Mouse (Mus musculus): ENCODE measurements at regions not wholly inside any gene's neighbourhood (a gene's known extent, or its start where the extent isn't known, plus 50 kb on each side); places are given as distances from the start of the nearest gene placed in this dataset.

DNA sequence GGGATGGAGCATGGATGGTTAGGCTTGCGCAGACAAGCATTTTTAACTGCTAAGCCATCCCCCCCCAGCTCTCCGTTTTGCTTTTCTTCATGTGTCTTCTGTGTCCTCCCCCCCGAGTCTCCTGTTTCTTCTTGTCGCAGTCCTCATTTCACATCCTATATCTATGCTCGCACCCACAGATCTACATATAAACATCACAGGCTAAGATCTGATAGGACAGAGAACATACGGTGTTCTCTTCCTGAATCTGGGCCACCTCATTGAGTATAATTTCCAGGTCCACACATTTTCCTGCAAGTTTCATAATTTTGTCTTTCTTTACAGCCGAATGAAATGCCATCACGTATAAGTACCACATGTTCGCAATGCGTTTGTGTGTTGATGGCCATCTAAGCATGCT lies 168.7 kb downstream of the Zfp36l1 start:
- DNase-seq (ENCODE audit: low spot score) = no peak

DNA sequence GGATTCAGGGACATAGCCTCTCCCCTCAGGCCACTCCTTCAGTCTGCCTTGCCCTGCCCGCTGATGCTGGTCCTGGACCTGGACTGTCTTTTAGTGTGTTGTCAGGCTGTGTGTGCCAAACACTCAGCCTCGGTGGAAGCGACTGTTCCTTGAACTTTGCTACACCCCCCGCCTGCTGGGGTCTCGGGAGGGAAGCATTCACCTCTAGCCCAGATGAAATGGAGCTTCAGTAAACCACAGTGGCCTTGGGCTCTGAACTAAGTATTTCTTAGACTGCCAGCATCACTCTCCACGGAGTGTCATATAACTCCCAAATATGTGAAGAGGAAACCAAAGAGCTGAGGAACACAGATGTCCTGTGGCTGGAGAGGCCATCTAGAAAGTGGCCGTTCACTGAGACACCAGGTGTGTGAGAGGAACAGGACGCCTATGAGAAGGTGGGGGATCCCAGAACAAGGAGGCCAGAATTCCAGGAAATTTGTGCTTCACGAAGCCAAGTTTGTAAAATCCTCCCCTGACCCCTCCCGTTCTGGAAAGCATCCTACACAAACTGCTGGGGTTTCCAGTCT lies 170.2 kb downstream of the Zfp36l1 start:
- peak; percentile 59 for DNase-seq (ENCODE audit: low spot score)

DNA sequence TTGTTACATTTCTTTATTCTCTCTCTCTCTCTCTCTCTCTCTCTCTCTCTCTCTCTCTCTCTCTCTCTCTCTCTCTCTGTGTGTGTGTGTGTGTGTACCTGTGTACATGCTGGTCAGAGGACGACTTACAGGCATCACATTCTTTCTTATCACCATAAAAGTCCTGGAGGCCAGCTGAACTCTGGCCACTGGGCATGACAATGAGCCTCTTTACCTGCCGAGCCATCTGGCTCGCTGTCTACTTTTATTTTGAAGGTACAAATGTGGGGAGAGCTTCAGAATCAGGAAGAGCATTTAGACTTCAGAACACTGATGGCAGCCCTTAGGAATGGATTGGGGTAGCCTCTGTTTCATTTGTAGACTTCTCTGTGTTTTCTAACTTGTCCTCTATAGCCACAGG lies 171.0 kb downstream of the Zfp36l1 start:
- DNase-seq (ENCODE audit: low spot score) = no peak

DNA sequence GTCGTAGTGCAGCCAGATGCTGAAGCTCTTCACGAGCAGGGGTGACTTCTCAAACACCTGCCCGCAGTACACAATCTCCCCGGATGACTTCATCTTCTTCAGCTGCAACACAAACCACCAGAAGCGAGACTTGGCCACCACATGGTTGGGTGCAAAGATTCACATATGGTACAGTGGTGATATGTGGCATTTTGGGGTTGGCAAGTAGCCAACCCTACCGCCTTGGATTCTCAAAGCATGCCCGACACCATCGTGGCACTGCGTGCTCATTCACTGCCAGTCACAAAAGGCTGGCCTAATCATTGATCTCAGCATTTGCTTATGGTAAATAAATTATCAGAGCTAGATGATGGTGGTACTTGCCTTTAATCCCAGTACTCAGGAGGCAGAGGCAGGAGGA lies 173.4 kb downstream of the Zfp36l1 start:
- no peak for DNase-seq (ENCODE audit: low spot score)

DNA sequence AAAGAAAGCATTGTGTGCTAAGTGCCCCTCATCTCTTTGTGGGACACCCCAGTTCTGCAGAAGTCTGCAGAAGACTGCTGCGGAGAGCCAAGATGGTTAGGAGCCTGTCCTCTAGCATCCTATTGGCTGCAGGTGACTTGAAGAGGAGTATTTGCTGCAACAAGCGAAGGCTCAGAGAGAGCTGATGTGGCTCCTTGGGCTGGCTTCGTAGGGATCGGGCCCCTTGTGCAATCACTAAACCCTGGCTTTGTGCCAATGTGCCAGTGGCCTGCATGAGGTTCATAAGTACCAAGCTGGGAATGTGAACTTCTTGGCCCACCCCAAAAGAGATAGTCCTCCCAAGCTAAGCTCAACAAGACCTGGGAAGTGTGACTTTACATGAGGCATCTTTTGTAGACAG lies 174.9 kb downstream of the Zfp36l1 start:
- no peak for DNase-seq (ENCODE audit: low spot score)

DNA sequence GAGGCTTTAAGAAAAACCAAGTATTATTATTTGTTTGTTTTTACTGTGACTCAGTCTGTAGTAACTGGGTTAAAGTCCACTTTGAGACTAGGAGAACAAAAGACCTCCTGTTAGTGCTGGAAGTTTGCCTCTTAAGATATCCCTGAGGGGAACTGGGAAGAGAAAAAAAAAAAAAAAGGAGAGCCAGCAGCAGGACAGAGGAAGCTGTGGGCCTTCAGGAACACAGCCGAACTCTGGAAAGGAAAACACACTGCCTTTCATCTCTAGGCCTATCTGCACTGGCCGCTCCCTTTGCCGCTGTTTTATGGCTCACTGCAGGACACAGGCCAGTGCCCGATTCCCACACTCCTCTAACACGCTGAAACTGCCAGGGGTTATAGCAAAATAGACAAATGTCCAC lies 176.1 kb downstream of the Zfp36l1 start:
- peak; percentile 82 for DNase-seq (ENCODE audit: low spot score)

DNA sequence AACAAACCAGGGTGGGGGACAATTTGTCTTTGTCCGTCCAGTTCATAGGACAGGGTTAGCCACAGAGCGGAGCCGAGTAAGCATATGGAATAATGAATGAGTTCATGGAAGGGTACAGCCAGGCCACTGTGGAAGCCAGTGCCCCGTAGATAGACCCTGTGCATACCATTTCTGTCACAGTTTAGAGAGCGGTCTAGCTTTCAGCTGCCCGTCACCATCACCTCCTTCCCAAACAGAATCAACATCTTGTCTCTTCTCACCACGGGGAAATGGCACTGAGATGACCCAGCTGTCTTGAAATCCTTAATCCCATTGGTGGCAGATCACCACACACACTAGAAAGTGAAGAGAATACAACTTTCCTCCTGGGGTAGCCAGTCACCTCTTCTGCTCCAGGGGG lies 178.7 kb downstream of the Zfp36l1 start:
- DNase-seq (ENCODE audit: low spot score) = no peak

DNA sequence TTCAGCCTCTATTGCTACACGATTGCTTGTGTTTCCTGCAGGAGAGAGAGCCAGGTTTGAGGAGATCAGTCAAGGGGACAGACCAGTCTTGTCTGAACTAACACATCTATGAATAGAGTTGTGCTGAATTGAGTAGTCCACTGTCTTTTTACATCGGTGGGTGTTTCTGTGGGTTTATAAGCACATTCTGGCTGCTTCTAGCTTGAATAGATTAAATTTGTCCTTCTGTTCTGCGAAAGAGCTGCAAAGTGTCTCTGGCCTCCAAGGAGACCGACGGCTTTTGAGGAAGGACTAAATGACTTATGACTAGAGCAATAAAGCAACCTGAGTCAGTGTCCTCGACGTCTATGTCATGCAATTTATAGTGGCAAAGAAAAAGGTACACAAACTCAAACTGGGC lies 179.9 kb downstream of the Zfp36l1 start:
- no peak for DNase-seq (ENCODE audit: low spot score)

DNA sequence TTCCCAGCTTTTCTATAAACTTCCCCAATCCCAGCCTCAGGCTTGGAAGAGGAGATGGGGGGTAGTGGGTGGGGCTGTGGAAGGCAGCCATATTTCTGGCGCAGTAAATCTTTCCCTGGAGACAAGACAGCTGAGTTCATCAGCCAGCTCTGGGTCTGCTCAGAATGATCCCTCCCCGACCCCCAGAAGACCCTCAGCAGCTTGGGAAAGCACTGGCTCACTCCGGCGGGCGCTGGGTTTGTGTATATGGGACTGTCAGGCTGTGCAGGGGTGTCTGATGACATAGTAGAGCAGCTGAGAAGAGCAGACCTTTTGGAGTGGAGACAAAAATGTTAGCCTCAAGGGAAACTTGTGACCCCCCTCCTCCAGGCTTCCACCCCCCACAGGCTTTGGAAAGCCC lies 181.4 kb downstream of the Zfp36l1 start:
- no peak for DNase-seq (ENCODE audit: low spot score)

DNA sequence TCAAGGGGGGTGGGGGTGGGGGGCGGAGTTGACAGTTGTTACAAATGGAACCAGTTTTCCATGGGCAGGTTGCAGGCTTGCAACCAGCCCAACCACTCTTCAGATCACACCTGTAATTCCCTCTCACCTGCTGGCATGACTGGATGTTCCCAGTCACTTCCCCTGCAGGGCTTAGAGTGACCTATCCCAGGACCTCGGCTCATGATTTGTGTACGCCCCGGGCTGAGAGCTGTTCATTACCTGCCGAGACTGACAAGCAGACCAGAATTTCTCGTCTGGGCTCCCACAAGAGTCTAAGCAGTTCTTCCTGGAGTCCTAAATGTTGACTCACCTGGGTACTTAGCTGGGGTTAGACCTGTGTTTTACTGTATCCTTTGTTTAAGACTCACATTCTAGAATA lies 183.0 kb downstream of the Zfp36l1 start:
- no peak for DNase-seq (ENCODE audit: low spot score)

DNA sequence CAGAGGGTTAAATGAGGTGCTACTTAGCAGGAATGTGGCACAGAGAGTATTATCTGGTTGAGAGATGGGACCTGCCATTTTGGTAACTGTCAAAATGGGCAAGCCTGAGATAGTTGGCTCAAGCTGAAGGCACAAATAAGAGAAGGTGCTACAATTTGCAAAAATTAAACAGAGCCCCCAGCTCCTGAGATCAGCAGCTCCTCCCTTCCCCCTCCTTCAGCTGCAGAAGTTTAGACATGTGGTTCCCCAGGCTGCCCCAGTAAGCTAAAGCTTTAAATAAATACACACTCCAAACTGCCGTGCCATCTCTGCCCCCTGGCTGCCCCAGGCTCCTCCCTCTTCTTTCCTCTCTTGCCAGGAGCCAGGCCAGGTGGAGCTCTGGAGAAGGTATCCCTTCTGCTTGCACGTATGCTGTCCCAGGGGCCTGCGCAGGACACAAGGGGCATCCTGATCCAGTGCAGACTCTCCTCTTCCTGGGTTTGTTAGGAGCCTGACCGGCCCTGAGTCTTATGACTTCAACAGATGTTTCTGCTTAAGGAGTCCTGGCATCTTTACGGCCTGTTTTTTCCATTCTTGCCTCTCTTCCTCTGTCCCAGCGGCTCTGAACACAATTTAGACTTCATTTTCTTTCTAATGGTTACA lies 184.0 kb downstream of the Zfp36l1 start:
- DNase-seq (ENCODE audit: low spot score) = peak; percentile 88

DNA sequence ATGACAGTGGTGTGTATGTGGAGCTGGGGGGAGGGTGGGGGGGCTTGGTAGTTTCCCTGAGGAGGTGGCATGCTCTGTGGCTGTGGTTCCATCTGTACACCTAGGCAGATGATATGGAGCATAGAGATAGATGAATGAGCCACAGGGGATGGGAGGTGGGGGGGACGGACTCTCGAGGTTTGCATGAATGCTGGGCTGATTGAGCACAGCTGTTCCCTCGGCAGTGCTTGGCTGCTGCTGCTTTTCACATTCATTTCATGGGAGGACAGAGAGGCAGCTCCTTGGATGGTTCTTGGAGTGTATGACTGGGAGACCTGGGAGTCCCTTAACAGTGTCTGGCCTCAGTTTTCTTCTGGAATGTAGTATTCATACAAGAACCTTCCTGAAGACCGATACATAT lies 184.5 kb downstream of the Zfp36l1 start:
- DNase-seq (ENCODE audit: low spot score) = peak; percentile 45

DNA sequence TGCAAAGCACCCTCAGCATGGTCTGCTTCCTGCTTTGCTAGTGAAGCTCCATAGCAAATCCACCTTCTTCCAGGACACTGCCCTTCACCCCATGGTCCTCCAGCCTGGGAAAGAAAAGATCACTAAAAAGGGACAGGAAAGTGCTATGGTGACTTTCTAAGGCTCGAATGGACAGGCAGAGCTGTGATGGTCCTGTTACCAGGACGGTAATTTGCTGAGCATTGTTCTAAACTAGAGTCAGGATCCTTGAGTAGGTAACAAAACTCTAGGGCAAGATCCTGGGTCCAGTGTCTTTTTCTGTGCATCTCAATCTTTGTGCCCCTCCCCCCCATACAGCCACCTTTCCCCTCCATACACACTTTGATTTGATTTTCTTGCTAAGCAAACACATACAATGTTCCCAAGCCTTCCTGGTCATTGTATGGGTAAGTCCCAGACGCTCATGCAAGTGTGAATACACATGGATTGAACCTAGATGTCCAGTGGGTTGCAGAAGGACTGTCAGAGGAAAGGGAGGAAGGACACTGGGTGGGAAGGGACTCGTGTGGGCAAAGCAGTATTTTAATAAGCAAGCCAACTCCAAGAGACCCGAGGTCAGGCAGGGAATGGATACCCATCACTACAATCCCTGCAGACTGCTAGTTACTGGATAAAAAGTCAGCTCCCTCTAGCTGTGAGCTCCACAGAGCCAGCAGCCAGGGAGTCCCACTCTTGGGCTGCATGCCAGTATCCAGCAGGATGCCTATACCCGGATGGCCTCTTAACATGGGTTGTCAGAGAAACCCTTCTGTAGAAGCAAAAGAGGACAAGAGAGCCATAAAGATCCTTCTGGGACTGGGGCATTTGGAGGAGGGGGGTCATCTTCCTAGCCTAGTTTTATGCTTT lies 186.9 kb downstream of the Zfp36l1 start:
- DNase-seq (ENCODE audit: low spot score) = no peak

DNA sequence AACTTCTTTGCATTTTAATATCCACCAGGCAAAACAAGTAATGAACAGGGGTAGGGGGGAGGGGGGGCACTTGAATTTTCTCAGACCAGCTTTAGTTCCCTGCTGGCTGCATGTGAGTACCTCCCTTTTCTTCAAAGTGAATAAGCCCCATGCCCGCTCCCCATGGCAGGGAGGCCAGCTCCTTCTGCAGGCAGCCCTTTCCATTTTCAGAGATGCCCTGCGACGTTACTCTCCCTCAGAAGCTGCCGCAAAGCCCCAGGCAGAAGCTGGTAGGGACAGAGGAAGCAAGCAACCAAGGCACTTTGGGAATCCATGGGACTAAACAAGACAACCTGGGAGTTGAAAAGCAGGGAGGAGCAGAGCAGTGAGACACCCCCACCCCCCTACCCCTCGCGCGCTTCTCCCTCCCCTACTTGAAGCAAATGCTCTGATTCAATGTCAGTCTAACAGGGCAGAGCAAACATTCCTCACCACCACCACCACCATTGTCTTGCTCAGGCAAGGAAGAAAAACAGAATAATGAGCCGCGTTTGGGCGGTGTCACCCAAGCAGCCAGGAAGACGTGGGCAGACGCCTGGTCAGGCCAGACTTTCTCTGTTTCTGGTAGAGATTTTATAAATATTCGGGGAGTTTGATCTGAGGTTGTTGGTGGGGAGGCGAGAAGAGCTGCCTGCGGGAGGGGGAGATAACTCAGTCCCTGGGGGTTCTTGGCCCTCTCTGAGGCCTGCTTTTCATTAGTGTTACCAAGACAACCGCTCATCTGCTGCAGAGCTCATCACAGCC lies 187.7 kb downstream of the Zfp36l1 start:
- DNase-seq (ENCODE audit: low spot score) = no peak

DNA sequence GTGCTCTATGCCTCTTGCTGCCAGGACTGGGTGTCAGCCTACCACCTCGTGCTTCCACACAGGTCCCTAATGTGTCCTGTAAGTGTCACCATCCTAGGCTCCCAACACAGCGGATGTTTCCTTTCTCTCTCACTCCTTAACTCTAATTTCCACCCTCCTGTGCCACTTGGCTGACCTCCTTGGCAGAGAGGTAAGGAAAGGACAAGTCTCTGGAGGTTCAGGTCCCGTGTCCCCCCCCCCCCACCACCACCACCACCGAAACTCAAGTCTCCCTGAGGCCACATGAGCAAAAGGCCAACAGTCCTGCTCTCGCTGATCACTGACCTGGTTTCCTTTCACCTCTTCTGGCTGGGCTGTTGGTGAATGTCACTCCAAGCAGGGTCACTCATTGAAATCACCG lies 189.0 kb downstream of the Zfp36l1 start:
- no peak for DNase-seq (ENCODE audit: low spot score)

DNA sequence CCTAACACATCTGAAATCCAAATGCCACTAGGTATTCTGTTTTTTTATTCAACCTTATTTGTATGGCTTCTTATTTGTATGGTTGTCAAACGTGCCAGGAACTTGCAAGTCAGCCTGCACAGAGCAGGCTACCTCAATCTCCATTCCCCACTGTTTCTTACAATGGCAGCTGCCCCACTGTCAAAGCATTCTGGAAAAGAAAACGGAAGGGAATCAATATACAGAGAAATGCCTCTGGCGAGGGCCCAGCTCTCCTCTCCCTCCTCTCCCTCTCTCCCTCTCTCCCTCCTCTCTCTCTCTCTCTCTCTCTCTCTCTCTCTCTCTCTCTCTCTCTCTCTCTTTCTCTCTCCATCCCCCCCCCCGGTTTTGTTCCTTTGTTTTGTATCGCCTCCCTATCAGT lies 191.0 kb downstream of the Zfp36l1 start:
- no peak for DNase-seq (ENCODE audit: low spot score)

DNA sequence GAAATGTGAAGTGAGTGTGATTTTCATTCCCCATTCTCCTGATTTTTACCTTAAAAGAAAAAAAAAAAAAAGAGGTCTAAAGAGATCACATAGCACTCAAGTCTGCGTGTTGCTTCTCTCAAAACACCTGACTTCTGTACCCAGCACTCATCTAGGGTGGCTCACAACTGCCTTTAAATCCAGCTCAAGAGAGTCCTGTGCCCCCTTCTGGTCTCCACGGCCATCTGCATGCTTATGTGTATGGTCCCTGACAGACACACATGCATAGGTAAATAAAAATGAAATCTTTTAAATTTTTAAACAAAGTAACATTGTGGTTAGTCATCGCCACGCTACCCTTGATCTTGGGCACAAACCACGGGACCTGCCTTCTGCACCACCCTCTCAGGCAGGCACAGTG lies 193.8 kb downstream of the Zfp36l1 start:
- DNase-seq (ENCODE audit: low spot score) = no peak

DNA sequence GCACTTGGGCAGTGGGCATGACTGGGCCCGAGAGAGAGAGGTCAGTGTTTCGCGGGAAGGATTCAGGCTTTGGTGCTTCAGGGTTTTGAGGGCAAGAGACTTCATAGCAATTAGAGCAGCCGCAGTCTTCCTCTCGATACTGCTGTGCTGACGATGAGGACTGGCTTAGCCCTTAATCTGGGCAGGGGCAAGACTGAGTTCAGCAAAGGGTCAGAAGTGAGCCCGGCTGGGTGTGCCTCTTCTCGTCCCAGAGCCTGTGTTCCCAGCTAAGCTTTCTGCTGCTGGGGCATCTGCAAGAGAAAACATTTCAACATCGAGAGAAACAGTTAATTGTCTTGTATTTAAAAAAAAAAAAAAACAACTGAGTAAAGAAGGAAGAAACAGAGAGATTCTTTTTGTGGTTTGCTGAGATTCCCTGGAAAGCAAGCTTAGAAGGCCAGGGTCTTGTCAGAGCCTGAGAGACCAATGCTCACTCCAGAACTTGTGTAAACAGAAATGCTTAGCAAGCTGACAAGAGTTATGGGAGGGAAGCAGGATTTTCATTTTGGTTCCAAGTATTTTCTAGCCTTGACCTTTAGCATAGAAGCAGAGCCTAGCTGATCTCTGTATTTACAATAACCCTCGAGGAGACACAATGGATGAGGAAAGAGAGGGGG lies 195.1 kb downstream of the Zfp36l1 start:
- no peak for DNase-seq (ENCODE audit: low spot score)

DNA sequence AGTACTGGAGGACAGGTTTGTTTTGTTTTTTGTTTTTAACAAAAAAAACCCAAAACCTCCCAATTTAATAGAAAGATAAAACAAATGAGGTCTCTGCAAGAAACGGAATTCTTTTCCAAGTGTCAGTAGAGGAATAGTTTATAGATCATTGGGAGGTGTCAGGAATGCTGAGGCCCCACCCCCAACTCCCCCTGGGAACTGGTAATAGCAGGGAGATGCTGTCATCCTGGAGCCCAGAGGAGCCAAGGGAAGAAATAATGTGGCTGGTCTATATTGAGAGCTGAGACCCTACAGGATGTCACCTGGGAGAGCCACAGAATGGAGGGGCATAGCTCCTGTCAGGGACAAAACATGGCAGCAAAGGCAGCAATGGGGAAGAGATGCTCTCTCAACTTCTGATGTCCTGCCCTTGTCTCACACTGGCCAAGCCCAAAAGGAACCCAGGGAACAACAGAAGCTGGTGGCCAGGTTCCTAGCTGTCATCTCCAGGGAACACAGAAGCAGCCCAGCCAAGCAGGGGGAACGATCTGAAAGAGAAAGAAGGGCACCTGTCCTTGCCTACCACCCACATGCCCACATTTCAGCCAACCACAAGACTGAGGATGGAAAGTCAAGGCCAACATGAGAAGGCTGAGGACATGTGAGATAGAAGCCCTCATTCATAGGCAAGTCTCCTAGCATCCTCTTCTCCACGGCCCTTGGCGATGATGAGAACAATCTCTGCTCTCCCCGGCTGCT lies 195.7 kb downstream of the Zfp36l1 start:
- no peak for DNase-seq (ENCODE audit: low spot score)

DNA sequence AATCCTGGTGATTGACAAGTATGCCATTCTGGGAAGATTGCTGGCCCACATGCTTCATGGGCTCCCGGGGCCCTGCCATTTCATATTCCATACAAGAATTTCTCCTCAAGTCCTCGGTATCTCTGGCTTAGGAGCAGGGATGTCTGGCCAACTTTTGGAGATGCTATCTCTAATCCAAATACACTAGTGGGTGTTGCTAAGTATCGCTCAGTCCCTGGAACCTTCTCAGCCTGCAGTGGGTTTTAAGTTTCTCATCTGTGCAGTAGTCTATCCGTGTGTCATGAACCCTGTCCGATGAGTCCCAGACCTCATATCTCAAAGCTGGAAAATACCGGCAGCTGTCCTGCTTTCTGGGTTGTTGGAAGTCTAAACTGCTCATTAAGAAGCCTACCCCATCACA lies 198.9 kb downstream of the Zfp36l1 start:
- no peak for DNase-seq (ENCODE audit: low spot score)
